Mouse (Mus musculus): ENCODE results near the gene Disp1.

GRCm38 (mm10) chr1:183102775-183103174, 118.5 kb downstream of the Disp1 start:
- no peak for TF ChIP-seq GATA1 (IDR thresholded peaks at IDR 0.05; ENCODE audit: borderline replicate concordance, low read length)
- TF ChIP-seq FLI1 (IDR thresholded peaks at IDR 0.05; ENCODE audit: low read length), result no peak
